ENCODE assay signal across 8 mouse cellular contexts in the genomic region with DNA sequence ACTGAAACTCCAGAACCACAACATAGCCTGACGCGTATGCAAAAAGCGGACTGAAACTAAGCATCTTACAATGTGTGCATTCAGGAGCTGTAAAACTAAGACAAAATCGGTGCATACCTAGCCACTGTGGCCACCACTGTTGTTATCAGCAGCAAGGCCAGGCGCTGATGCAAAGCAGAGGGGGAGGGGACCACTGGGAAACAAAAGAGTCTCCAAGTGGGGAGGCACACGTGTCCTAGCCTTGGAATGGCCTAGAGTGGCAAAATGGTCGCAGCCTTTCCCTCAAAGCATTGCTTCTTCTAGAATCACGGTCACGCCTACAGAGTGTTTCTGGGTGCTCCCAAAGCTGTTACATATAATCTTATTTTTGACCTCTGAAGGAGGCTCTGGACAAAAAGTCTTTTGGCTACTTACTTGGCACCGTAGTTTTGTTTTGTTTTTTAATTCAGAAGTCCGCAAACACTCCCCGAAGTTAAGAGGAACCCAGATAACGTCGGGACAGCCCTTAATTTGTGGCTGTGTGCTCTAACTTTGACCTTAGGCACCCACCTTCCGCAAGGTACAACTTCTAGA. TPM values are rescaled to one million over a fixed set of nuclear protein-coding genes. Genes with fewer than 3 reads are reported as not detected.
A peak's percentile ranks its signal among the peaks of the same experiment; 100 is the strongest.
DNase-seq lines count a peak whose midpoint lies in the region; ATAC-seq lines count a peak whose summit lies in the region.

No protein-coding gene starts in this region.

- peak overlapping the region; percentile 82 for H3K4me2 ChIP-seq in kidney, embryonic 14.5 days (replicated peaks; ENCODE audit: low read depth, low read length)
- H3K4me2 ChIP-seq in liver, embryonic 13.5 days: peak overlapping the region; percentile 96

- H3K27me3 ChIP-seq in kidney, embryonic 14.5 days (ENCODE audit: control insufficient read depth, insufficient read depth, low read length): no peaks in the 10 kb centered on the region
- H3K27me3 ChIP-seq in liver, embryonic 13.5 days: no peaks in the 10 kb centered on the region

- peak overlapping the region; percentile 94 for H3K4me3 ChIP-seq in kidney, embryonic 14.5 days (ENCODE audit: low read length)
- peak overlapping the region; percentile 97 for H3K4me3 ChIP-seq in liver, embryonic 13.5 days (replicated peaks)

- DNase-seq in 416B (ENCODE audit: low read depth): peak; percentile 74
- peak; percentile 88 for DNase-seq in R1 (ENCODE audit: low read depth, low spot score)
- peak; percentile 86 for DNase-seq in embryo, embryonic 10 days (ENCODE audit: low spot score)
- peak; percentile 38 for DNase-seq in heart, adult 8-10 months (ENCODE audit: low spot score)
- DNase-seq in liver, embryonic 13.5 days: peak; percentile 54
- DNase-seq in naive thymus-derived CD4-positive, alpha-beta T cell, adult 2 months (ENCODE audit: low read depth): peak; percentile 58
- peak; percentile 28 for DNase-seq in thymus, postnatal 4 days

- WGBS in kidney, embryonic 14.5 days: 1% methylated on average over 15 of the region's 15 CpGs
- 2% methylated on average over 15 of the region's 15 CpGs for WGBS in liver, embryonic 13.5 days (ENCODE audit: insufficient replicate concordance)

- H3K9me3 ChIP-seq in kidney, embryonic 14.5 days (ENCODE audit: control insufficient read depth, low read length): no peaks in the 10 kb centered on the region
- no peaks in the 10 kb centered on the region for H3K9me3 ChIP-seq in liver, embryonic 13.5 days (replicated peaks)

- H3K9ac ChIP-seq in kidney, embryonic 14.5 days (ENCODE audit: low read depth, low read length): peak overlapping the region; percentile 91
- H3K9ac ChIP-seq in liver, embryonic 13.5 days: peak overlapping the region; percentile 97

- peaks cover 15% of the 10 kb centered on the region; the same call in 1 of the 2 replicates for H3K4me1 ChIP-seq in kidney, embryonic 14.5 days (ENCODE audit: control insufficient read depth, insufficient read depth, low read length)
- H3K4me1 ChIP-seq in liver, embryonic 13.5 days (replicated peaks): peaks cover 87% of the 10 kb centered on the region

- H3K27ac ChIP-seq in kidney, embryonic 14.5 days (ENCODE audit: low read depth, low read length): peak overlapping the region; percentile 42; the same call in 1 of the 2 replicates
- H3K27ac ChIP-seq in liver, embryonic 13.5 days: peak overlapping the region; percentile 92

- peak; percentile 60 for ATAC-seq in kidney, embryonic 14.5 days (ENCODE audit: low FRiP score, low TSS enrichment)
- peak; percentile 13 for ATAC-seq in liver, embryonic 13.5 days (ENCODE audit: low read depth)

- H3K36me3 ChIP-seq in kidney, embryonic 14.5 days (ENCODE audit: control insufficient read depth, insufficient read depth, low read length): peaks cover 20% of the 10 kb centered on the region
- H3K36me3 ChIP-seq in liver, embryonic 13.5 days: peaks cover 21% of the 10 kb centered on the region

RNA-seq across cellular contexts. Expression of a gene that starts 0.9 kb away (rescaled TPM):
- 100 to 1,000 TPM; 324 to 390 (median 370) TPM for total RNA-seq in heart, adult 8-10 months (2022)
- 526 and 601 TPM in 2 replicates for polyA plus RNA-seq in kidney, embryonic 14.5 days (2014; fragmentation: Nextera tagmentation; extraction: Ambion mirVana)
- polyA plus RNA-seq in liver, embryonic 13.5 days (2015; fragmentation: Nextera tagmentation; extraction: Ambion mirVana): 457 and 472 TPM in 2 replicates

Comparison
In these comparisons a context has a peak if more than half of its experiments do, and no peak if none do; other contexts are left out.
1. Peak in every context shown above with its lines: DNase-seq, ATAC-seq, H3K4me3 ChIP-seq and H3K27ac ChIP-seq.
2. DNase-seq: peak in every context shown above with its lines; median percentile 88 in R1; 86 in embryo, embryonic 10 days; 74 in 416B; 58 in naive thymus-derived CD4-positive, alpha-beta T cell, adult 2 months; 54 in liver, embryonic 13.5 days; 38 in heart, adult 8-10 months; 28 in thymus, postnatal 4 days.